Mouse (Mus musculus) liver, adult 2 months (tissue): ENCODE results near the gene Gm37240. TPM values are rescaled to one million over a fixed set of nuclear protein-coding genes. Genes with fewer than 3 reads are reported as not detected.

Experiments
- DNase-seq: peaks from one replicate; pipeline ENCODE4 v3.0.0-alpha.2; 2011; ENCODE audit warnings: low read depth, low spot score; ENCODE audit errors: extremely low read depth
- H3K27ac ChIP-seq: fragments of 200-500 bp; replicated peaks from 2 replicates; pipeline ENCODE4 v1.5.1; 2012; ENCODE audit warnings: low read depth, mild to moderate bottlenecking, control low read depth, inconsistent platforms, low read length; ENCODE audit not compliant: insufficient read depth
- H3K27me3 ChIP-seq: fragments of 200-500 bp; 2 replicates; pipeline ENCODE4 v1.6.1; 2012; ENCODE audit warnings: mild to moderate bottlenecking, moderate library complexity, low read length, inconsistent platforms; ENCODE audit not compliant: control insufficient read depth, insufficient read depth
- H3K36me3 ChIP-seq: fragments of 200-500 bp; 2 replicates; pipeline ENCODE4 v1.6.1; 2012; ENCODE audit warnings: low read length, inconsistent platforms; ENCODE audit not compliant: control insufficient read depth, insufficient read depth
- H3K4me1 ChIP-seq: fragments of 200-500 bp; 2 replicates; pipeline ENCODE4 v1.6.1; 2011; ENCODE audit warnings: low read length; ENCODE audit not compliant: control insufficient read depth, insufficient read depth
- H3K4me3 ChIP-seq: fragments of 200-500 bp; 2 replicates; pipeline ENCODE4 v1.5.1; 2011; ENCODE audit warnings: low read depth, mild to moderate bottlenecking, control low read depth, low read length, moderate library complexity; ENCODE audit not compliant: insufficient read depth
- H3K79me2 ChIP-seq: fragments of 200-500 bp; 2 replicates; pipeline ENCODE4 v1.6.1; 2012; ENCODE audit warnings: inconsistent platforms, mild to moderate bottlenecking, low read length, moderate library complexity; ENCODE audit not compliant: control insufficient read depth, insufficient read depth
- H3K9ac ChIP-seq: fragments of 200-500 bp; 2 replicates; pipeline ENCODE4 v1.6.1; 2012; ENCODE audit warnings: low read depth, mild to moderate bottlenecking, control low read depth, inconsistent platforms, low read length
- CTCF ChIP-seq: fragments of 200-500 bp; IDR thresholded peaks from 2 replicates; pipeline ENCODE4 v1.5.1; 2011; ENCODE audit warnings: low read depth, low read length, control low read depth
- POLR2A ChIP-seq: fragments of 200-500 bp; IDR thresholded peaks from 2 replicates; pipeline ENCODE4 v1.6.1; 2011; ENCODE audit warnings: low read length, control low read depth; ENCODE audit not compliant: insufficient read depth; ENCODE audit errors: extremely low read depth
- whole genome bisulfite sequencing: fragments of 180-500 bp; shearing (Covaris S2); methylation state at CpG from one replicate; pipeline ENCODE4 v1.1.7; 2018; 5-methylcytosine and 5-hydroxymethylcytosine counted together
- polyA plus RNA-seq: library from polyadenylated mRNA; depleted of rRNA; stranded (reverse); fragments of >200 nt; gene quantifications from 2 replicates; pipeline ENCODE4 v1.2.3, GENCODE M21; 2012
- total RNA-seq: library from RNA; depleted of rRNA; stranded (reverse); fragments of >200 nt; gene quantifications from 2 replicates; pipeline ENCODE4 v1.2.3, GENCODE M21; 2014

Gene Gm37240
- total and polyA plus RNA-seq, 2 experiments = 2.2 to 6.9 TPM

DNA sequence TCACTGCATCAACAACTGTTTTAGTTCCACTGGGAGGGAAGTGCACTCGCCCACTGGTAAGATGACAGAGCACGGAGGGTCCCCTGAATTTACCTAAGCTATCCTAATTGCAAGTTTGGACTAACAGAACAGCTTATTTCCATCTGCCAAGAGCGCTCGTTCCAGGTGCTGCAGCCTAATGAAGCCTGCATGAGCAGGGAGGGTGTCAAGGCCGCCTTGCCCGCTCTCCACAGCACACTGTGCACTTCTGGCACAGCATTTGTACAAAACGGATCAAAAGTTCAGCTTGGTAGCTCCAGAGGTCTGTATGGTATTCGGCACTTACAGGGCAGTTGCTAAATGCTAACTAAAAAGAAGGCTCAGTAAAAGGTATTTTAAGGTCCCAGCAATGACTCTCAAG, 100.8 kb downstream of the Gm37240 start:
- WGBS = 26% methylated on average over 8 of the region's 8 CpGs
- no peaks in the 10 kb centered on the region for H3K36me3 ChIP-seq
- H3K27me3 ChIP-seq = no peaks in the 10 kb centered on the region
- H3K4me3 ChIP-seq = no peak overlapping the region
- H3K79me2 ChIP-seq = no peaks in the 10 kb centered on the region; the same call in 1 of the 2 replicates
- no peak overlapping the region for H3K9ac ChIP-seq
- no peak for TF ChIP-seq CTCF
- TF ChIP-seq POLR2A = no peak
- no peak overlapping the region for H3K27ac ChIP-seq
- H3K4me1 ChIP-seq = peaks cover 9% of the 10 kb centered on the region; the same call in 1 of the 2 replicates
- DNase-seq = peak; percentile 90

DNA sequence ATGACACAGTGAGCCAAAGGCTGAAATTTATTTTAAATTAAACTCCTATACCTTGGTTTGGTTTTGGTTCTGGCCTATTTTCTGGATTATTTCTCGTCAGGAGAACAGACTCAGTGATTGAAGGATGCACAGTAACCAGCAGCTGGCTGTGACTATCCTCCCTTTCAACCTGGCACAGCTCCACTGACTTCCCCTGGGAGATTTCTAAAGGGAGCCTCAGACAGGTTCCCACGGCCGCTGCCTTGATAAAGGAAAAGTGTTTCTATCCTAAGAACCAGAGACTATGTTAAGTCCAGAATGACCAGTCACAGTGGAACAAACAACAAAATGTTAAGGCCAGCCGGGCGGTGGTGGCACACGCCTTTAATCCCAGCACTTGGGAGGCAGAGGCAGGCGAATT, 106.4 kb downstream of the Gm37240 start:
- Histone ChIP-seq H3K9ac (no peak overlapping the region), H3K79me2 (no peaks in the 10 kb centered on the region; the same call in 1 of the 2 replicates), H3K27ac (no peak overlapping the region), H3K27me3 (no peaks in the 10 kb centered on the region), H3K4me3 (no peak overlapping the region), H3K4me1 (no peaks in the 10 kb centered on the region), H3K36me3 (no peaks in the 10 kb centered on the region)
- WGBS = 91% methylated on average over 7 of the region's 7 CpGs
- no peak for DNase-seq
- TF ChIP-seq CTCF (no peak), POLR2A (no peak)

DNA sequence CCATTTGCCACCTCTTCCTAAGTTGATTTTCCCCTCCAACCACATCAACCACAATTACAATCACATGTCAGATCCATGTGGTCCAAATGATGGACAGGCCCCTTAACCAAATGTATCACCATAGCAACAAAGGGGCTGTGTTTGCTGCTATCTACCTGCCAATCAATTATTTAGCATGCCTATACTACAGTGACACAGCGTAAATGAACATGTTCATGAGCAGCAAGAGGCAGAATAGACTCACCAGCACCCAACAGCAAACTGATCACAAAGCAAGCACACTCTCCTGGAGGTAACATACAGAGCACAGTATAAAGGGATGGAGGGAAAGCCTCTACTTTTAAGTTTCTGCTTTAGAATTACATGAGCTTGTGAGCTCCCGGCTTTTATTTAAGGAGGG, 107.0 kb downstream of the Gm37240 start:
- Histone ChIP-seq H3K9ac (no peak overlapping the region), H3K4me1 (no peaks in the 10 kb centered on the region), H3K27ac (no peak overlapping the region), H3K27me3 (no peaks in the 10 kb centered on the region), H3K36me3 (no peaks in the 10 kb centered on the region), H3K79me2 (no peaks in the 10 kb centered on the region; the same call in 1 of the 2 replicates), H3K4me3 (no peak overlapping the region)
- TF ChIP-seq CTCF (no peak), POLR2A (no peak)
- 85% methylated on average over 2 of the region's 2 CpGs for WGBS
- DNase-seq = no peak

DNA sequence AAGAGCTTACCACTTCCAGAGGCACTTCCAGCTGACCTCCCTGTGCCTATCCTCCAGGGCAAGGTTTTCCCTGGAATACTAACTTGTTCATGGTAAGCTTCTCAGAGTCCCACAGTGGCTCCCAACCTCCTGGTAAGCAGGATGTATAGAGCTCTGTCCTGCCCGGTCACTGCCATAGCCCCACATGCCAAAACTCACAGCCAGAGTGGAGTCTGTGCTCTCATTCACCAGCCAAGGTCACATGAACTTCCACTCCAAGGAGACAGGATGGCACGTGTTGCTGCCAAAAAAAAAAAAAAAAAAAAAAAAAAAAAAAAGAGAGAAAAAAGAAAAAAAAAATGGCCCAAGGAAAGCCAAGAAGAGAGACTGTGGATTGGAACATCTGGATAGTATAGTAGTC, 109.5 kb downstream of the Gm37240 start:
- no peaks in the 10 kb centered on the region for H3K4me1 ChIP-seq
- peak; percentile 55 for DNase-seq
- no peak overlapping the region for H3K27ac ChIP-seq
- H3K4me3 ChIP-seq = no peak overlapping the region
- 19% methylated on average over 2 of the region's 2 CpGs for WGBS
- H3K36me3 ChIP-seq = no peaks in the 10 kb centered on the region
- H3K27me3 ChIP-seq = no peaks in the 10 kb centered on the region
- H3K79me2 ChIP-seq = no peaks in the 10 kb centered on the region; the same call in 1 of the 2 replicates
- H3K9ac ChIP-seq = no peak overlapping the region
- TF ChIP-seq POLR2A = no peak
- TF ChIP-seq CTCF = no peak

DNA sequence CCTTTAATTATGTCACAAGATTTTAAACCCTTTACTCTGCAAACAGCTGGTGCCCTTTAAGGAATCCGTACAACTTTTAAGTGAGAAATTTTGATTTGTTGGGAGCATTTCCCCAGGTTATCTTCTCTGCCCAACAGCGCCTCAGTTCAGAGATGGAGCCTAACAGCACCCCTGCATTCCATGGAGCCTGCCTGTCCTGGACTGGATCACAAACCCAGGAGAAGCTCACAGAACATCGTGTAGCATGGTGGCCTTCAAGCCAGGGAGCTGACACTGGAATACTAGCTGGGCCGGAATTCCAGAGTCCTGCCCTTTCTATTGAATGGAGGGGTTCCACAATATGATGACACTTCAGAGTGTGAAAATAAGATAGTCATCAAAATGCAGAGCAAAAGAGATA, 110.0 kb downstream of the Gm37240 start:
- Histone ChIP-seq H3K79me2 (no peaks in the 10 kb centered on the region; the same call in 1 of the 2 replicates), H3K4me3 (no peak overlapping the region), H3K36me3 (no peaks in the 10 kb centered on the region), H3K27me3 (no peaks in the 10 kb centered on the region), H3K27ac (no peak overlapping the region), H3K4me1 (no peaks in the 10 kb centered on the region), H3K9ac (no peak overlapping the region)
- WGBS = 88% methylated on average over 4 of the region's 4 CpGs
- TF ChIP-seq CTCF (no peak), POLR2A (no peak)
- no peak for DNase-seq

DNA sequence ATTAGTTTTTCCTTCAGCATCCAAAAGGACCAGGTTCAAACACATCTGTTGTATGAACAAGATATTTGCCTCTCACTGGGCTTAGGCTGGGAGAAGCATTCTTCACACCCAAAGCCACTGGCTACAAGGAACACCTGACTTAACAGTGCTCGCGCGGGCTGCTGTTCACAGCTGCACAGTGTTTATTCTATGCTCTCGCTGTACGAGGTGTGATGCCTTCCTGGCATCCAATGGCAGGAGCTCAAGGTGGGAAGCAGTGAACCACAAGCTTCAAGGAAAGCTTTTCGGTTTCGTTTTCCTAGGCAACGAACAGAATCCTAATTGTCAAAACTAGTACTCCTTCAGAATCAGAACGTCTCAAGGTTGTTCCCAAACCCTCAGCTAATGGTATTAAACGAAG, 110.6 kb downstream of the Gm37240 start:
- no peak for DNase-seq
- H3K36me3 ChIP-seq = no peaks in the 10 kb centered on the region
- TF ChIP-seq POLR2A (no peak), CTCF (no peak)
- no peaks in the 10 kb centered on the region for H3K4me1 ChIP-seq
- H3K79me2 ChIP-seq = no peaks in the 10 kb centered on the region; the same call in 1 of the 2 replicates
- no peak overlapping the region for H3K4me3 ChIP-seq
- WGBS = 93% methylated on average over 10 of the region's 10 CpGs
- H3K9ac ChIP-seq = no peak overlapping the region
- H3K27me3 ChIP-seq = no peaks in the 10 kb centered on the region
- H3K27ac ChIP-seq = no peak overlapping the region
